Mouse (Mus musculus) embryonic facial prominence, embryonic 10.5 days (tissue): ENCODE data around the gene Tmem234. TPM values are rescaled to one million over a fixed set of nuclear protein-coding genes. Genes with fewer than 3 reads are reported as not detected.

Source experiments
- DNase-seq: peaks from one replicate; pipeline ENCODE4 v3.0.0-alpha.2; 2017; ENCODE audit warnings: low spot score
- H3K27ac ChIP-seq: fragments of 300-500 bp; sonication (generic); replicated peaks from 2 replicates; pipeline ENCODE4 v1.5.1; 2016; ENCODE audit warnings: mild to moderate bottlenecking
- H3K27me3 ChIP-seq: fragments of 300-500 bp; sonication (generic); replicated peaks from 2 replicates; pipeline ENCODE4 v1.6.1; 2016; ENCODE audit warnings: low read depth, mild to moderate bottlenecking; ENCODE audit not compliant: poor library complexity, severe bottlenecking
- H3K36me3 ChIP-seq: fragments of 300-500 bp; sonication (generic); replicated peaks from 2 replicates; pipeline ENCODE4 v1.6.1; 2016; ENCODE audit warnings: mild to moderate bottlenecking, moderate library complexity
- H3K4me1 ChIP-seq: fragments of 300-500 bp; sonication (generic); 2 replicates; pipeline ENCODE4 v1.6.1; 2016
- H3K4me3 ChIP-seq: fragments of 300-500 bp; sonication (generic); 2 replicates; pipeline ENCODE4 v1.5.1; 2016; ENCODE audit warnings: mild to moderate bottlenecking, moderate library complexity
- H3K9me3 ChIP-seq: fragments of 300-500 bp; sonication (generic); 2 replicates; pipeline ENCODE4 v1.6.1; 2016; ENCODE audit warnings: mild to moderate bottlenecking
- WGBS: fragments of 180-500 bp; shearing (Covaris S2); methylation state at CpG from one replicate; pipeline ENCODE4 v1.1.7; 2016; 5-methylcytosine and 5-hydroxymethylcytosine counted together
- microRNA-seq: library from miRNA; unstranded; fragments of <30 nt; microRNA quantifications from one replicate; pipeline ENCODE4, GENCODE M21; 2017
- polyA plus RNA-seq: library from polyadenylated mRNA; unstranded; fragments of >200 nt; fragmentation: Nextera tagmentation; extraction: Ambion mirVana; gene quantifications from 2 replicates; pipeline ENCODE4 v1.2.1, GENCODE M21; 2016

Gene Tmem234
- polyA plus RNA-seq, 1 experiment from 2014 or later = 226 TPM

DNA sequence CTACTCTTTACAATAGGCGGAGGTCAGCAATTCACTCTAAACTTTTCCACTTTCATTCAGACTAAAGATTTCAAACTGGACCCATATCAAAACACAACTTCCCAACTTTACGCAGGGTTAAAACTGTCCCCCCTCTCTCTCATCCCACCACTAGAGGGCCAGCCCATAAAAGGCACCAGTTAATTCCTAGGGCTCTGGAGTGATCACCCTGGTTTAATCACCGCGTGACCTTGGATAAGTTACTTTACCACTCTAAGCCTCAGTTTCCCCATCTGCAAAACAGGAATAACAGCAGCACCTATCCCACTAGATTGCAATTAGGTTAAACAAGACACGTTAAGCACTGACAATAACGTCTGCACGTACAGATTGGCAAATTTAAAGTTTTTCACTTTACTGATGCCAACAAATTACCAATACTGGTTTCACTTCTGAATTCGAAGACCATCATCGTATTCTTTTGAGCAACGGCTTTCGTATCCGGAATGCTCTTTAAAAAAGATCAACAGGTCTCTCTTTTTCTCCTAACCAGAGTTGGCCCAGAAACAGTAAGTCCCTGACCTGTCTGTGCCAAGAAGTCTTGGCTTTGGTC lies 71.1 kb downstream of the Tmem234 start:
- H3K4me1 ChIP-seq = peaks cover 20% of the 10 kb centered on the region
- peaks cover 49% of the 10 kb centered on the region for H3K36me3 ChIP-seq
- peak; percentile 61 for DNase-seq
- H3K27ac ChIP-seq = peak overlapping the region; percentile 93
- peak overlapping the region; percentile 100 for H3K4me3 ChIP-seq
- H3K9me3 ChIP-seq = no peaks in the 10 kb centered on the region
- H3K27me3 ChIP-seq = no peaks in the 10 kb centered on the region
- 9% methylated on average over 12 of the region's 12 CpGs for WGBS

DNA sequence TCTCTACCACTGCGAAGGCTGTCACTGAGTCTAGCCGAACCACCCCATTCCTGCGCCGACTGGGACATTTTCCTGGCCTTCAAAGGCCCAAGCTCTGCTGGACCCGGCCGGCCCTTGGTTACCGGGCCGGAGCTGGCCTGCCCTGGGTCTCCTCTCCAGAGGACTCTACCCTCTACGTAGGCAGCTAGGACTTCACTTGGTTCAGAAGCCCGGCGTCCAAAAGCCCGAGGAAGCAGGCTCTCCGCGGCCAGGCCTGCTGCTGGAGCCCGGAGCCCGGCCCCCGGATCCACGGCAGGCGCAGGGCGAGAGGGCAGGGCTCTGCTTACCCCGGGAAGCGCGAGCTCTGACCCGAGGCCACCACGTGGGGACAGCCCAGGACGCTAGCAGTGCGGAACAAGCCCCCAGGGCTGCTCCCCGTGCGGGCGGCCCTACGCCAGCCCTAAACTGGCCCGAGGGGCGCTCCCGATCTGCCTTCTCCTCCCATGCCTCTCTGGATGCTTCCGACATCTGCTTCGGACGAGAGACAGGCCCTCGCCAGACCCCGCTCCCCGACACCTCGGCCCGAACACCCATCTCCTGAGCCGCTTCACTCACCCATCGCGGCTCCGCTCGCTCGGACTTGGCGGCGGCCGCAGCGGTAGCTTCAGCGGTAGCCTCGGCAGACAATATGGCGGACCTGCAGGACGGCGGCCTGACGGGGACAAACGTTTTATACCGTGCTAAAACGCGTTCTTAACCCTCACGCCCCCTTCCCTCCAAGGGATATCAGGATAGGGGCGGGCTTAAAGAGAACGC lies 71.8 kb downstream of the Tmem234 start, which contains the start of gene Kpna6:
TSS of gene Kpna6 (minus strand) at position 685 of the 795 bp plus-strand sequence.
- WGBS = under 1% methylated on average over 65 of the region's 65 CpGs
- Histone ChIP-seq H3K27ac (peak within 1 kb of the TSS; percentile 93), H3K9me3 (no peaks in the 10 kb centered on the region), H3K36me3 (peaks cover 49% of the 10 kb centered on the region), H3K4me3 (peak within 1 kb of the TSS; percentile 100), H3K4me1 (peaks cover 20% of the 10 kb centered on the region), H3K27me3 (no peaks in the 10 kb centered on the region)
- DNase-seq = peak; percentile 93

DNA sequence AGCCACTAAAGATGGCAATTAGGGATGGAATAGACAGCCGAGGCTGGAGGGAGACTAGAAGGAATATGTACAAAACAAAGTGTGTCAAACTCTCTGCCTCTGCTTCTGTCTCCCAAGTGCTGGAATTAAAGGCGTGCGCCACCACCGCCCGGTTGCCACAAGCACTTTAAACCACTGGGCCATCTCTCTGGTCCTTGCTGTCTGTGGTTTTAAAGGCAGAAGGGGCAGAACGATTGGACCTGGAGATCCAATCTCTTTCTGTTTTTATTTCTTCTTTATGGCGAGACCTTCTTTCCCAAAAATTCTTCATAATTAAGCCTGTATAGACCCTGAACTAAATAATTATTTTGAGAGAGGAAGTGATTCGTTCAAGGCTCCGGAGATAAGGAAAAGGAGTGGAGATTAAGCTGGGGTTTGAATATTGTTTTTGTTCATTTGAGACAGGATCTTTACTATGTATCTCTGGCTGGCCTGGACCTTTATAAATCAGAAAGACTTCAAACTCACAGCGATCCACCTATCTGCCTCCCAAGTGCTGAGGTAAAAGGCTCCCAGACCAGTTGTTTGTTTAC lies 72.5 kb downstream of the Tmem234 start:
- Histone ChIP-seq H3K36me3 (peaks cover 51% of the 10 kb centered on the region), H3K27me3 (no peaks in the 10 kb centered on the region), H3K27ac (peak overlapping the region; percentile 93), H3K9me3 (no peaks in the 10 kb centered on the region), H3K4me3 (peak overlapping the region; percentile 100), H3K4me1 (peaks cover 20% of the 10 kb centered on the region)
- no peak for DNase-seq
- 12% methylated on average over 10 of the region's 10 CpGs for whole genome bisulfite sequencing

Small RNA genes within 50 kb of the gene (microRNA-seq; reads per million reads assigned to microRNA genes)
- not detected for gene Mir8119

Other genes starting within 250 kb of the Tmem234 start
- gene Zbtb8a, start 222.6 kb upstream of the Tmem234 start, polyA plus RNA-seq = 6.0 and 6.6 TPM in 2 replicates
- gene Zbtb8b, start 159.8 kb upstream of the Tmem234 start, polyA plus RNA-seq = 2.0 and 2.4 TPM in 2 replicates
- gene Bsdc1, start 139.1 kb upstream of the Tmem234 start, polyA plus RNA-seq = 19.7 and 21.5 TPM in 2 replicates
- gene Tssk3, start 109.6 kb upstream of the Tmem234 start, polyA plus RNA-seq = not detected in 2 replicates
- gene Fam229a, start 109.5 kb upstream of the Tmem234 start, polyA plus RNA-seq = not detected in 2 replicates
- gene Marcksl1, start 87.1 kb upstream of the Tmem234 start, polyA plus RNA-seq = 1,428 and 1,442 TPM in 2 replicates
- gene Hdac1, start 58.0 kb upstream of the Tmem234 start, polyA plus RNA-seq = 302 and 304 TPM in 2 replicates
- 9.3 and 12.6 TPM in 2 replicates for gene Lck, start 27.0 kb upstream of the Tmem234 start, polyA plus RNA-seq
- gene Fam167b, start 22.1 kb upstream of the Tmem234 start, polyA plus RNA-seq = 1.9 and 2.0 TPM in 2 replicates
- 290 and 302 TPM in 2 replicates for gene Eif3i, start within 50 bp of the Tmem234 start, polyA plus RNA-seq
- gene Dcdc2b, start 13.6 kb downstream of the Tmem234 start, polyA plus RNA-seq = 1.0 and 1.4 TPM in 2 replicates
- gene Iqcc, start 18.4 kb downstream of the Tmem234 start, polyA plus RNA-seq = 27.7 and 28.5 TPM in 2 replicates
- 38.6 and 44.1 TPM in 2 replicates for gene Ccdc28b, start 23.3 kb downstream of the Tmem234 start, polyA plus RNA-seq
- 115 and 117 TPM in 2 replicates for gene Txlna, start 40.4 kb downstream of the Tmem234 start, polyA plus RNA-seq
- 14.0 and 15.1 TPM in 2 replicates for gene Kpna6, start 72.1 kb downstream of the Tmem234 start, polyA plus RNA-seq
- gene Tmem39b, start 96.2 kb downstream of the Tmem234 start, polyA plus RNA-seq = 14.3 and 14.7 TPM in 2 replicates
- 156 and 166 TPM in 2 replicates for gene Khdrbs1, start 141.6 kb downstream of the Tmem234 start, polyA plus RNA-seq
- gene Ptp4a2, start 210.6 kb downstream of the Tmem234 start, polyA plus RNA-seq = 284 and 296 TPM in 2 replicates